Mouse (Mus musculus) common myeloid progenitor, adult 5-6 weeks (primary cell): ENCODE measurements around the gene Zswim4. TPM values are rescaled to one million over a fixed set of nuclear protein-coding genes. Genes with fewer than 3 reads are reported as not detected.

ENCODE experiments used
- ATAC-seq: replicated peaks from 2 replicates; pipeline ENCODE4 v1.8.0; 2016; ENCODE audit warnings: low read depth, mild to moderate bottlenecking, moderate TSS enrichment, inconsistent platforms; ENCODE audit not compliant: poor library complexity, severe bottlenecking
- total RNA-seq: library from RNA; stranded (forward); fragments of 200-1000, 187-1606 nt; gene quantifications from 2 replicates; pipeline ENCODE4 v1.2.3, GENCODE M21; 2017

The Zswim4 gene
- total RNA-seq = 6.9 and 8.2 TPM in 2 replicates

- ATAC-seq = peak; percentile 97
These were observed at the start of gene Zswim4 for GRCm38 (mm10) chr8:84236998-84237473. Zswim4 (minus strand) TSS chr8:84237055.

- peak; percentile 92 for ATAC-seq
These were observed 48.8 kb upstream of the Zswim4 start for GRCm38 (mm10) chr8:84285665-84286064.

- ATAC-seq = no peak
These were observed 47.8 kb upstream of the Zswim4 start for GRCm38 (mm10) chr8:84284608-84285063.

DNA sequence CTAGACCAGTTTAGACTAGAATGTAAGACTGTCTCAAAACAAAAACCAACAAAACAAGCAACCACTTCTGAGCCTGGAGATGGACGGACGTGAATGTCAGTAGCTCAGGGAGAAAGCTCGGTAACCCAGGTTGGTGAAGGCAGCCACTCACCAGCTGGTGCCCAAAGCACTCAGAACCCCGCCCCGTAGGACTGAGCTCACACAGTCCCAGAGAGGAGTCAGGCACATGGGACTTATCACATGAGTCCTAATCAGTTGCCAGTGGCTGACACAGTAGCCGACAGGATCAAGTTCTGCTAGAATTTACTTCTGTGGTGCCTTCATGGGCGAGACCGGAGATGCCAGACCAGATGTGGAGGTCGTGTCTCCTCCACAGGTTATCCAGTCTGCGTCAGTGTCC is 43.9 kb upstream of the Zswim4 start:
- ATAC-seq = no peak

DNA sequence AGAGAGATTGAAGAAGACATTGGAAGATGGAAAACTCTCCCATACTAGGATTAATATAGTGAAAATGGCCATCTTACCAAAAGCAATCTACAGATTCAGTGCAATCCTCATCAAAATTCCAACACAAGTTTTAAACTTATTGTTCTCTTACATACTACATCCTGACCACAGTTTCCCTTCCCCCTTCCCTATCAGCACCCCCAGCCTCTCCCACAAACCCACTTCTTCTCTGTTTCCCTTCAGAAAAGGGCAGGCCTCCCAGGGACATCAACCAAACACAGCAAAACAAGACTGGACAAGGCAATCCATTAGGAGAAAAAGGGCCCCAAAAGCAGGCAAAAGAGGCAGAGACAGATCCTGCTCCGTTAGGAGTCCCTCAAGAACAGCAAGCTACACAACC is 39.6 kb upstream of the Zswim4 start:
- peak; percentile 81 for ATAC-seq

- ATAC-seq = no peak
These were observed 37.1 kb upstream of the Zswim4 start for GRCm38 (mm10) chr8:84273968-84274367.

DNA sequence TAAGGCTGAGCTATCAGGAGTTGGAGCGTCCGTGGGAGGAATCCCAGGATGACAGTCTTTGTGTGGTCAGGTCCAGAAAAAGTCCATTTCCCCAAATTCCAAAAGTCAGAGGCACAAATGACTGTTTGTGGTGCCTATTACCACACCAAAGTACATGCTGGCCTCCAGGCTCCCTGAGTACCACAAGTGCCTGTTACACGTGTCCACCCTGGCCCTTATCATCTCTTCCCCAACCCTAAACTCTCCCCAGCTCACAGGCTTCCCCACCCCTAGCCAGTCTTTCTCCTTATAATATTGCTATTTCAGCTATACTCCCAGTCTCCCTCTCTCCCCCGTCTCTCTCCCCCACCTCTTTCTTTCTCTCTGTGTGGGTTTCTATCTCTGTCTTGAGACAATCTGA is 35.4 kb upstream of the Zswim4 start:
- ATAC-seq = no peak

DNA sequence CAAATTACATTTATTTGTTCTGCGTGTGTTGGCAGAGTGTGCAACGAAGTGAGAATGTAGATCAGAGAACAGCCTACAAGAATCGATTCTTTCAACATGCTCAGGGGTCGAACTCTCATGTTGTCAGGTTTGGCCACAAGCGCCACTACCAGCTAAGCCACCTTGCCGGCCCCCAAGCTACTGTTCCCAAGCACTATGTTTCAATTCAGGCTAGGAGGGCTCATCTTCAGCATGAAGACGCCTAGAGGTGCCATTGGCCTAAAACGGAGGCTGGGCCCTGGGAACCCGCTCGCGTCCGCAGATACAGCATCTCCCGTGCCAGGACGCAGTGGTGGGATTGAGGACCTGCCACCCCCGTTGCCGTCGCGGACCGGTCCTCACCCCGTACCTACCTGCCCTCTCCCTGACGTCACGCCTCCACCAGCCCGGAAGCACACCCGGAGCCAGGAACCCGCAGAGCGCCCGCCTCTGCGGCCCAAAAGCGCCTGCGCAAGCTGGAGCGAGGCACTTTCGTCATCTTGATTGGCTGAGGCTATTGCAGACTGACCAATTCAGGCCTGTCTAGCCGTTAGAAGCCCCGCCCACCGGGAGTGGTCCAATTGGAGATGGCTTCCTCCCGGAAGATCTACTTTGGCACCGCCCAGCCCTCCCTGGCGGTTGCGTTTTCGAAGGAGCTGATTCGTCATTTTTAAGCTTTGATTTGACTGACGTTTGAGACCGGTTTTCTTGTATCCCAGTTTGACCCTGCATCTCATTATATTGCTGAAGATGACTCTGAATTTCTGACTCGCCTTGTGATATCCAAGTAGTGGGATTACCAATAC is 33.3 kb upstream of the Zswim4 start, which contains the start of gene Ccdc130:
Gene Ccdc130 (minus strand): TSS at position 431 of the 824 bp plus-strand sequence.
- peak; percentile 97 for ATAC-seq

DNA sequence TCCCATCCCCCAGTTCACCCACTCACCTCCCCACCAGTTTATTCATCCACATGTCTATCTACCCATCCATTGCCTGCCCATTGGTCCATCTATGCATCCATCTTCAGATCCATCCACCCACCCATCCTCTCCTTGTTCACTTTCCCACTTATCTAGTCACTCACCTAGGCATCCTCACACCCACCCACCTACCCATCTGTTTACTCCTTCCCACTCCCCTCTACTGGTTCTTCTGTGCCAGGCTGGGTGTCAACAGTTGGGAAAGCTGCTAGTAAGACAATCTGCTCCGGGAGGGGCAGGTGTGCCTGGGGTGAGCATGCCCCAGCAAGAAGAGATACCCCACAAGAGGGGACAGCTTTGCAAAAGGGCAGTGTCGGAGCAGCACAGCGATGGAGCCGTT is 24.2 kb upstream of the Zswim4 start:
- ATAC-seq = no peak

DNA sequence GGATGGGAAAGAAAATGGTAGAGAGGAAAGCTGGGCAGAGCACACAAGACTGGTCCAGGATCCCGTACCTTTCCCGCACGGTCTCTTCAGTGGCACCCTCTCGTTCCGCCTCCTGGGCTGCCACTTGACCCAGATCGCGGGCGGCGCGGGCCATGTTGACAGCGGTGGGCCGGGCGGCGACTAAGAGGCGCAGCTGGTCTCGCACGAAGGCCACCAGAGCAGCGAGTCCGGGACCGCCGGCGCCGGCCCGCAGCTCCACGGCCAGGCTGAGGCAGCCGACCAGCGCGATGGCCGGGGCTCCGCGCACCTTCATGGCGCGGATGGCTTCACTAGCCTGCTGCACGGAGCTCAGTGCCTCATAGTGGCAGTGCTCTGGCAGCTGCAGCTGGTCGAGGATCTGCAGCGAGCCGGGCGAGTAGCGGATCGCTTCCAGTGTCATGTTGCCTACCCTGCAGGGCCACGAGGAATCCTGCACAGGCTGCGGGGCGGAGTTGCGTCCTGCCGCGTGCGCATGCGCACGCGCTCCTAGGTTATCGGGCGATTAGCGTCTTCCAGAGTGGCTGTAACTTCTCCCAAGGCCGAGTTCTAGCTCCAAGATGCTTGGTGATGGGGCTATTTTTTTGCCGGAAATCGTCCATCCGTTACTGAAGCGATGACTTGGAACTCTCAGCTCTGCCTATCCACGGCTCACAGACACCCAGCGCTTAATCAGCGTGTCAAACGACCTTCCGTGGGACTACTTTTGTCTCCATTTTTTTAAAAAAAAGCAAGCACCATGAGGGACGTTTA is 20.2 kb upstream of the Zswim4 start, which contains the start of gene Mri1:
Gene Mri1 (minus strand): TSS at position 505 of the 789 bp plus-strand sequence.
- peak; percentile 90 for ATAC-seq

DNA sequence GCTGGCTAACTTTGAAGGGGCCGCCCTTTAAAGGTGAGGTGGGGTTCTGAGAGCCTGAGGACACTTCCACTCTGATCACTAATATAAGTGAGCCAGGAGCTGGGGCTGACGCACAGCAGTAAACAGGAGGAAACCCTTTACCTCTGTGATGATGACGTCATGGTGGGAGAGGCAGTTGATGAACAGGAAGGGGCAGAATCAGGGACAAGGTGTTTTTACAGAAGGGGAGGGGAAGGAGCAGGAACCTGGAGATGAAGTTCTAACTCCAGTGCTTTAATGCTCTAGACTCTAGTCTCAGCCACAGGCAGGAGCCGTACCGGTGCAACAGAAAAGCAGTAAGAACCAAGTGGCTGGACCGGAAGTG is 19.6 kb upstream of the Zswim4 start:
- peak; percentile 51 for ATAC-seq

DNA sequence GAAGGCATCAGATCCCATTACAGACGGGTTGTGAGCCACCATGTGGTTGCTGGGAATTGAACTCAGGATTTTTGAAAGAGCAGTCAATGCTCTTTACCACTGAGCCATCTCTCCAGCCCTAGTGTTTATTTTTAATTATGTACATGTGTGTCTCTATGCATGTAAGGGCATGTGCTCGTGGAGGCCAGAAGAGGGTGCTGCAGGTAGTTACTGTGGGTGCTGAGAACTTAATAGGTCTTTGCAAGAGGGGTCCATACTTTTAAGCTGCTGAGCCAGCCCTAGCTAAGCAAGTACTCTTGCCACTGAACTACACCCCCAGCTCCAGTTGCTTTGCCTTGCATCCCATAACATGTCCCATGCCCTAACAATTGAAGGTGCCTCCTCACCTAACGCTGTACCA is 19.0 kb upstream of the Zswim4 start:
- ATAC-seq = no peak

DNA sequence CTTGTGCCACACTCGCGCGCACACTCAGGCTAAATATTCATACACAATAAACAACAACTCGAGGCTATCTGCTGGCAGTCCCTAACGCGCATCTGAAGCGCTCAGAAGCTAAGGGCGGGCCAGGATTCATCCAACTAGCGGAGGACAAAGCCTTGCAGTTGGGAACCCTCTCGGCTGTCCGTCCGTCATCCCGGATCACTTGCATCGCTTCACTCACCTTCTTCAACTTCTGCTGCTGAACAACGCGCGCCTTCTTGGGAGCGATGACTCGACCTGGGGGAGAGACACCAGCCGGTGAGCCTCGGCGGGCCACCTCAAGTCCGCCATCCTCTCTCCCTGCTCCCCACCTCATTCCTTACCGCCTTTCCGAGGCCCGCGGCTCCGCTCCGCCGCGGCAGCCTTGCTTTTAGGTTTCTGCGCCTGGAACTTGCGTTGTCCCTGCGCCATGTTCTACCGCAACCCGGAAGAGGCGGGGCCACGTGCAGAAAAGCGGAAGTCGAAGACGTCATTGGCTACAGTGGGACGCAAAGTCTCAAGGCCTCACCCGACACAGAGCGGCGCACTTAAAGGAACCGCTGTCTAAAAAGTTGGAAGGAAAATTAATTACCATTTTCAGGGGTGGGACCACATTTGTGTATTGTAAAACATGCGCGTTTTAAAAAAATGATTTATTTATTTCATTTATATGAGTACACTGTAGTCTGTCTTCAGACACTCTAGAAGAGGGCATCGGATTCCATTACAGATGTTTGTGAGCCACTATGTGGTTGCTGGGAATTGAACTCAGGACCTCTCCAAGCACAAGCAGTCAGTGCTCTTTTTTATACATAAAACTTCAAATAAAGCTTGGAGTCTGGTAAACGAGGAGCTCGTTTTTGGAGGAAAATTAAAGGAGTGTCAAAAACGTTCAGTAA is 12.7 kb upstream of the Zswim4 start, which contains the start of gene D8Ertd738e:
Gene D8Ertd738e (minus strand): TSS at position 463 of the 914 bp plus-strand sequence.
- ATAC-seq = peak; percentile 99

DNA sequence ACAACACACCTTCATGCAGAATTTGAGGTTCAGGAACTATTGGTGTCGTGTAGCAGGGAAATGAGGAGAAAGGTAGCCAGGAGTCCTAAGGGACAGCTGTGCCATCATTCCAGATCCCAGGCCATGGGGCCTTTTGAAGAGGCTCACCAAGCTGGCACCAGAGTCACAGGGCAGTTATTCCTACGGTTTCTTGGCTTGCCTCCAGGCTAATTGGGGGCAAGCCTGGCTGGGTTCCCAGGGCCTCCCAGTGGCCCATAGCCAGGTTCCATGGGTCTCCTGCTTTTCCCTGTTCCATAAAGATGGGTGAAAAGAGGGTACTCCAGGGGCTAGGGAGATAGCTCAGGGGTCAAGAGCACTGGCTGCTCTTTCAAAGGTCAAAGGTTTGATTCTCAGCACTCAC is 5.0 kb upstream of the Zswim4 start:
- ATAC-seq = no peak

- no peak for ATAC-seq
These were observed 4.3 kb upstream of the Zswim4 start for GRCm38 (mm10) chr8:84241167-84241566.

DNA sequence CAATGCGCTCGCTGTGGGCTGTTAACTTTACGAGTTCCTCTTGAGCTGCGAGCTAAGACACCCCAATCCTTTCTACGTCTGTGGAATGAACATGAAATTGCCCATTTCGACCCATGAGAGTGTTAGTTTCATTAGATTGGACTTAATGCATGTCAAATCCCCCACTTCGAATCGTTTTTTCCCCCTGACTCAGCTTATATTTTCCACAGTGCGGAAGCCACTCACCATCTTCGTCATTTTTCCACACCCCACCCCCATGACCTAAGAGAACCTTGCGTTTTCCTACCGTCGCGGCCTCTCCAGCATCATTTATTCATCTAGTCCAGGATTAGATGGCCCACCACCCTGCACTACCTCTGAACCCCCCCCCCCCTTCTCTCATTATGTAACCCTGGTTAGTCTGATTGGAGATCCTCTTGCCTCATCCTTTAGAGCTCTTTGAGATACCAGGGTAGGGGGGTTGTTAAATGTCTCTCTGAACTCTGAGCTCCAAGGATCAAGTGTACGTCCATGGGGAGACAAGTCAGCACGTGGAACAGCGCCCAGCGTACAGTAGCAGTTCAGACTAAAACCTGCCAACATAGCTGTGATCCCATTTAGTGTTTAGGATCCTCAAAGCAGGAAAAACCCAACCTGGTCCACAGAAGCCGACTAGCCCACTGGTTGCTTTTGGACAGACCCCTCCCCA is 831 bp upstream of the Zswim4 start:
- peak; percentile 17 for ATAC-seq

DNA sequence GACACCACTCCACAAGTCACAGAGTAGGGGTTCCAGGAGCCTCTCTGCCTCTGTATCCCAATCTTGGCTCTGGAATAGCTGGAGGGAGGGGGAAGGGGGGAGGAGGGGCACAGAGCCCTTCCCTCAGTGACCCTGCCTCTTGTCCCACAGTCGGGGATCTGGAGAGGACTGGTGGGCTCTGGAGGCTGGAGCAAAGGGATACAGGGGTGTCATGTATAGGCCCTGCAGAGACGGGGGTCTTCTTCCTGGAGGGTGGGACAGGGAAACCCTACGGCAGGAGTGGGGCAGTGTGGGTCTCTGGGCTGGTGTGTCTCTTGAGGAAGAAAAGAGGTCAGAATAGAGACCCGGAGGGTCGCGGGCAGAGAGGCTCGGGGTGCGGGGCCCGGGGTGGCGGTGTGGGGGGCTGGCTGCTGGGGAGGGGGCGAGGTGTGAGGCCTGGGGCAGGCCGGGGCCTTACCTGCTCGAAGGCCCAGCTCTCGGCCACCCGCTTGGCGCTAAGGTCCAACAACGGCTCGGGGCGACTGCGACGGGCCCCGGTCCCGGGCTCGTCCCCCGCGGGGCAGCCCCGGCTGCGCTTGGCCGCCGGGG is 351 bp downstream of the Zswim4 start:
- ATAC-seq = no peak

DNA sequence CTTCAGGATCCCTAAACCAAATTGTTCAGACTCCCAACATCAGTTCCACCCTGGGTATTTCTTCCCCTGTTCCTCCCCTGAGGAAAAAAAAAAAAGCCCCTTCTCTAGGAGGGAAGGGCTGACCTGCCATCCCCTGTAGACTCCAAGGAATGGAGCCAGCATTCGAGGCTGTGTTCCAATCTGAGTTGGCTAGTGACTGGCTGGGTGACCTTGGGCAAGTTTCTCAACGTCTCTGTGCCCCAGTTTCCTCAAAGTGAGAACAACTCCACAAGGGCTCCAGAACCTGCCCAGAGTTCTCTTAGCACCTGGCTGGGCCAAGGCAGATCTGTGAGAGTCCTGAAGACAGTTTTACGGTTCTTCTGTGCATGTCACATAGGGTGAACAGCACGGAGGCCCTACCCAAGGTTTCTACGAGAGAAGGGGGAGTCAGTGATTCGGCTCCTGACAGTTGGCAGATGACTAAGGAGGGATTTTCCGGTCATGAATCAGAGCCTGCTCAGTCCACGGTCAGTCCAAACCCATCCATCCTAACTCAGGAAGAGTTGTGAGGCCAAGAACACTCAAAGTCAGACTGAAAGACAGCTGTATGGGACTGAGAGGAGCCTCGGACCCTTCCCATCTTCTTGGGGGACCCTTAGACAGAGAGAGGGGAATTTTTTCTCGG is 977 bp downstream of the Zswim4 start:
- ATAC-seq = no peak
